Mouse (Mus musculus) B cell, adult 2 months (primary cell): Measurements from ENCODE around the gene Nfkbie.

ENCODE experiments used
- DNase-seq, 2 experiments: peaks; one replicate each; pipeline ENCODE4 v3.0.0; 2022

The Nfkbie gene

DNA sequence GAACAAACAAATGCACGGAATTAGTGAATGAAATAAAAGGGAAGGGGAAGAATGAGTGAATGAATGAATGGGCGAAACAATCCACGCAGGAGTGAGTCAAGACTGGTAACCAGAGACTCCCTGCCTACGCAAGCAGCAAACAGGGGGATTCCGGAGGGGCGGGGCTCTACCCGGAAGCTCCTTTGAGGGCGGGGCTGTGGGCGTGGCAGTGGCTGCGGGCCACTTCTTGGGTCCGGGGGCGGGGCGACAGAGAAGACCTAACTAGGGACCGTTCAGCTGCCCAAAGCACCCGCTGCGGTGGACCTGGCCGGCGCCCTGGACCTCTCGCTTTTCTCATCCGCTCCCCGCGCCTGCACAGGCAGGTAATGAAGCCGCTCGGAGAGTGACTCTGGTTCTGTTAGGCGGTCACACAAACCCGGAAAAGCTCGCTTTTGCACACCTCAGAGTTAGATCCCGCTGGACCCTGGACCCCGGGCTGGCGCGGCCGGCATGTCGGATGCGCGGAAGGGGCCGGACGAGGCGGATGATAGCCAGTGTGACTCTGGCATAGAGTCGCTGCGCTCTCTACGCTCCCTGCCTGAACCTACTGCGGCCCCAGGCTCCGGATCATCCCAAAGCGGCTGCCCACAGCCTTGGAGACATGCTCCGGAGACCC lies at the start of gene Nfkbie:
Gene Nfkbie (plus strand): TSS at position 252 of the 655 bp plus-strand sequence.
- peak; percentile 100 for DNase-seq

DNA sequence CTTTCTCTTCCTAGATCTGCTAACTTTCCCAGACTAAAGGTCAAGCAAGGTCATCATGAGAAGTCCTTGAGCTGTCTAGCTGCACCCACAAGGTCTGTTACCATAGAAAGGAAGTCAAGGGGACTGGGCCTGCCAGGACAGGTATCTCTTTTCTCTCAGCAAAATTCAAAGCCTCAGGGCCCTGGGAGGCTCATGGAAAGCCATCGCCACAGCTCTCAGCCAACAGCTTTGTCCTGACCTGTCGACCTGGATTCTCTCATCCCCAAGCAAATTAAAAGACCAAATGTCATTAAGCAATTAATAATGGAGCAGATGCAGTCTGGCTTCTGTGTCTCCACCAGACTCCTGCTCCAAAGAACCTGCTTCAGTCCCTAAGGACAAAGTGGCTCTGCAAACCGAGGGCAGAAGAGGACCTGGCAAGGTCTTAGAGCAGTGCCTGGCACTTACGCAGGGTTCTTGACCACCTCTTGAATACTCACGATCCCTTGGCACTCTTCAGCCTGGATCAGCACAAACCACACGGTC lies 49.5 kb upstream of the Nfkbie start:
- DNase-seq: no peak

- peak; percentile 97 to 98 for DNase-seq
Measured at GRCm38 (mm10) chr17:45506700-45507189, 48.8 kb upstream of the Nfkbie start, which contains the start of gene Aars2. Gene Aars2, plus strand, starts transcription at chr17:45506841.

- DNase-seq: no peak
Measured at GRCm38 (mm10) chr17:45510871-45511270, 44.6 kb upstream of the Nfkbie start.

GRCm38 (mm10) chr17:45511757-45512156 lies 43.7 kb upstream of the Nfkbie start:
- no peak for DNase-seq

- DNase-seq: no peak
Measured at GRCm38 (mm10) chr17:45515204-45515726, 40.2 kb upstream of the Nfkbie start.

- DNase-seq: no peak
Measured at GRCm38 (mm10) chr17:45515806-45516205, 39.7 kb upstream of the Nfkbie start.

- peak; percentile 85 to 87 for DNase-seq
Measured at GRCm38 (mm10) chr17:45516488-45516887, 39.0 kb upstream of the Nfkbie start.

DNA sequence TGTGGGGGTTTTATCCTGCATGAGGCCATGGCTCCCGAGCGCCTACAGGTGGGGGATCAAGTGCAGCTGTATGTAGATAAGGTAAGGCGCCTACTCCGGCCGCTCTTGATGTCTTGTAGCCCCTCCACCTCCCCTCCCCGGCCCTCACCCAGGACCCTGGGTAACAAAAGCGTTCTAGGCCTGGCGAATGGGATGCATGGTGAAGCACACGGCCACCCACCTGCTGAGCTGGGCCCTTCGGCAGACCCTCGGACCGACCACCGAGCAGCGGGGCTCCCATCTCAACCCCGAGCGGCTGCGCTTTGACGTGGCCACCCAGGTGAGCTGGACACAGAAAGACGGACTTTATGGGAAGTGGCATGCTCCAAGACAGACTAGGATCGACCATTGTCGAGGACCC lies 38.4 kb upstream of the Nfkbie start:
- no peak for DNase-seq

DNA sequence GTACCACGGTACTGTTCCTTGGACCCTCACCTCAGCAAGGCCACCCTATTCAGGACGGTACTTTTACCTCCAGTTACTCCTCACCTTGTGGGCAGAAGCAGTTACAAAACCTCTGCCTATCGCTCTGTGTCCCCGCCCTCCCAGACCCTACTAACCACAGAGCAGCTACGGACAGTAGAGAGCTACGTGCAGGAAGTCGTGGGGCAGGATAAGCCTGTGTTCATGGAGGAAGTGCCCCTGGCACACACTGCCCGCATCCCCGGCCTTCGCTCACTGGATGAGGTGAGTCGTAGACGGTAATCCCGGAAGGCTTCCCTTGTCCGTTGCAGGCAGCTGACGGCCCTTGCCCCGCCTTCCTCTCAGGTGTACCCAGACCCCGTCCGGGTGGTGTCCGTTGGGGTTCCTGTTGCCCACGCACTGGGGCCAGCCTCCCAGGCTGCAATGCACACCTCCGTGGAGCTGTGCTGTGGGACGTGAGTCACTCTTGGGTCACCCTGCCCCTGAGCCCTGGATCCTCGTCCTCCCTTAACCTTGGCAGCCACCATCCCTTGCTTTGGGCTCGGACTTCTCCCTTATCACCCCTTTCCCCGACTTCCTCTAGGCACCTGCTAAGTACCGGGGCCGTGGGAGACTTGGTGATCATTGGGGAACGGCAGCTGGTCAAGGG lies 37.8 kb upstream of the Nfkbie start:
- DNase-seq: no peak

DNA sequence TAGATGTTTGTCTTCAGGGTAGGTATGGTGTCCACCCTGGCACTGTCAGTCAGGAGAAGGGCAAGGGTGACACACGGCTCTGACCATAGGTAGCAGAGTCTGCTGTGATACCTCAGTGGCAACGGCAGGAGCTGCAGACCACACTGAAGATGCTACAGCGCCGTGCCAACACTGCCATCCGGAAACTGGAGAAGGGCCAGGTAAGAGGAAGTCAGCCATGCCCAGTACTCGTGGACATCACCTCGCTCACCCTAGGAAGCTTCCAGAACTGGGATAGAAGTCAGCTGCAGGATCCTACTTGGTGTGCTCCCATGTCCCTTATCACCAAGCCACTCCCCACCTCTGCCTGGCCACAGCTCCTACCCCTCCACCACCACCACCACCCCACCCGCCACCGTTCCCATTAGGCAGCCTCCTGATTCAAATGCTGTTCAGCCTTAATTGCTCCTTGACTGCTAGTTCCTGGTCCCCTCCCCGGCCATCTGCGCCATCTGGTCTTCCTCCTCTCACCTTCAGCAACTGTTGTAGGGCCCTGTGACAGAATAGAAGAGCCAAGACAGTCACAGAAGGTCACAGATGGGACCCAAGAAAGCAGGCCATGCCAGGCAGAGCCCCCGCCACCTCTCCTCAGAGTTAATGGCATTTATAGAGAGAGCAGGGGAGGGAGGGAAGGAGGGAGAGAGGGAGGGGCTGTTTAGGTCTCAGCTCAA lies 36.6 kb upstream of the Nfkbie start:
- DNase-seq: no peak

GRCm38 (mm10) chr17:45520136-45520535 lies 35.4 kb upstream of the Nfkbie start:
- no peak for DNase-seq

- no peak for DNase-seq
Measured at GRCm38 (mm10) chr17:45523263-45523662, 32.2 kb upstream of the Nfkbie start, which contains the start of gene Tcte1. Gene Tcte1, plus strand, starts transcription at chr17:45523434.

DNA sequence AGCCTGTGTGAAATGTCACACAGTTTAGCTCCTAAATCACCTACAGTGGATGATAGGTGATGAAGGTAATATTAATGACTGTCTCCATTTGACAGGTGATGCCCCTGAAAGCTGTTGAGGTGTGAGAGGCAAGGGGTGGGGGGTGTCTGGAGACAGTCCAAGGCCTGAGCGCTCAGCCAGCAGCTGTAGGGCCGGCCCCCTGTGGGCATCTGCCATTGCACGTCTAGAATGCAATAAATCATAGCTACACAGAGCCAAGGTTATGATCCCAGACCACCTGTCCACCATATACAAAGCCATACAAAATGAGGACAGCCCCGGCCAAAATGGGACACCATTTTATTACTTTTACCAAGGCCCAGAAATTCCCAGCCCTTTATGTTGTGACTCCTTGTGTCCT lies 30.5 kb upstream of the Nfkbie start:
- DNase-seq: no peak

DNA sequence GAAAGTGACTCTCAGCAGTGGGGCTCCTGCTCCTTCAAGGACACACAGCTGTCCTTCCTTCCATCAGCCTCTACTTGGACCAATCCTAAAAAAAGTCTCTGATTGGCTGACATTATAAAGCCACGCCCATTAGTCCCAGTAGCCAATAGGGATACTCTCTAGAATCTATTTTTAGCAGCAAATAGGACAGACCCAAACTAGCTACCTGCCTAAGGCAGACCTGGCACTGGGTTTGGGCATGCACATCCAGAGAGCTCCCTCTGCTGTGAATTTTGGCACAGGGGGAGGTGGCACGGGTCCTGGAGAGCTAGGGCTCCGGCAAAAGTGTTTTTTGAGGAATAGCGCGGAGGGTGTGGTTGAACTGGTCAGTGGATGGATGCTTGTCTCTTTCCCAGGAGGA lies 28.9 kb upstream of the Nfkbie start:
- no peak for DNase-seq

DNA sequence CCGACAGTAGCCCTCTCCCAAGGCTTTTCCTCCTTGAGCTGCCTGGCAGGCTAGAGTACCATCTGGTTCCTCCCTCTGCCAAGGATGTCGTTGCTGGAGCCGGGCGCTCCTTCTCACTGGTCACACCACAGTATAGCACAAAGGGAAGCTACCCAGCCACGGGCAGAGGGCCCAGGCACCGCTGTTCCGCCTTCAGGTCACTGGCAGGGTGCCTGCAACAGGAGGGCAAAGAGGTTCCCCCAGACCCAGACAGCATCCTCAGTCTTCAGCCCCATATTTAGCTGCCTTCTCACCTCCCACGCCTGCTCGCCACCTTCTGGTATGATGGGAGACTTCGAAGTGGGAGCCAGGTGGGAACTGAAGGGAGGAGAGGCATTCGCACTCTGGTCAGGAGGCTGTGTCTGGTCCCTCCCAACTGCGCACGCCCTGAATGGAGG lies 25.1 kb upstream of the Nfkbie start:
- no peak for DNase-seq

DNA sequence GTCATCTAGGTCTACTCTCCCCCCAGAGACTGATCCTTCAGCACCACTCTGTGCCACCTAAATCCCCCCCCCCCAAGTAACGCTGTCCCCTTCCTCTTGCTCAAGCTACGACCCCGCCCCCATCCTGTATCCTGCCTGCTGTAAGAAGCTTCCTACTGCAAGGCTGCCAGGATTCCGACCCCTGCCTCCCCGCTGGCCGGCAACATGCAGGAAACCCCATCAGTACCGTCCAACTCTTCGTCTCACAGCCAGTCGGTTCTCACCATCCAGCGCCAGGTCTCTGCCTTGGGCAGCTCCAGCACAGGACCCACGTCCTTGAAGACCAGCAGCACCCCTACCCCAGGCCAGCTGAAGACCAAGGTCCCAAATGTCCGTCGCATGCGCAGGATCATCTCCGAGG lies 22.6 kb upstream of the Nfkbie start:
- DNase-seq: no peak

DNA sequence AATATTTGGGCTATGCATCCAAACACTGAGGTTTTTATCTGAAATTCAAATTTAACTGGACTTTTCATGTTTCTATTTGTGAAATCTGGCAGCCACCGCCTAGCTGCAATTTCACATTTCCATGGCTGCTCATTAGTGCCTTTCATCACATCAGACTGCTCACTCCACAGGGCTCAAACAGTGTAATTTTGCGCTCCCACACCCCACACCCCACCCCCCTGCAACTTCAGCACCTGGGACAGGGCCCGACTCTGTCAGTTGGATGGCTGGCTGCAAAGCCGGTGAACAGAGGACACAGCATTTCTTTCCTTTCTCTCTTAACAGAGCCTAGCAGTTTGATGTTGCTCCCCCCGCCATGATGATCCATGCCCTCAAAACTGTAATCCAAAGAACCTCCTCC lies 19.2 kb upstream of the Nfkbie start:
- DNase-seq: peak; percentile 39 to 44

- no peak for DNase-seq
Measured at GRCm38 (mm10) chr17:45538394-45538793, 17.1 kb upstream of the Nfkbie start.

DNA sequence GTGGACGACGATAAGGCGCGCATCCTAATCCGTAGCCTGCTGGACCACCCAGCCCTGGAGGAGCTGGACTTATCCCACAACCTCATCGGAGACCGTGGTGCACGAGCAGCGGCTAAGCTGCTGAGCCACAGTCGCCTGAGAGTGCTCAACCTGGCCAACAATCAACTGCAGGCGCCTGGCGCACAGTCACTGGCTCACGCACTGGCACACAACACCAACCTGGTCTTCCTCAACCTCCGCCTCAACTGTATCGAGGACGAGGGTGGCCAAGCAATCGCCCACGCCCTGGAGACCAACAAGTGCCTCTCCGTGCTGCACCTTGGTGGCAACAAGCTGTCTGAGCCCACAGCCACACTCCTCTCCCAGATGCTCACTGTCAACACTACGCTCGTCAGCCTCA lies 15.8 kb upstream of the Nfkbie start:
- no peak for DNase-seq

DNA sequence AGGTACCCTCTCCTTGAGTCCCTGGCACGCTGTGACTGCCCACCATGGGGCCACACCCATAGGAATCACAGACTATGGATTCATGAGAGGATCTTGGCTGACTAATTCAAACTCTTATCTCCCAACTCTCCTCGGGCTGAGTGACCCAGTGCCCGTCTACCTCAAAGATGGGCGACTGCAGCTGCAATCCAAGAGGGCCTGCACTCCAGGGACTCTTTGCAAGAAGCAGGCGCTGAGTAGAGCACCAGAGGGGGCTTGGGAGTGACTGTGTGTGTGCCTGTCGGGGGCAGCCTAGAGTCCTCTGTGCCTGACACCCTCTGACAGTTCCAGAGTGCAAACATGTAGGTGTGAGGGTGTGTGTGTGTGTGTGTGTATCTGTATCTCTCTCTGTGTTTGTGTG lies 13.4 kb upstream of the Nfkbie start:
- DNase-seq: no peak

DNA sequence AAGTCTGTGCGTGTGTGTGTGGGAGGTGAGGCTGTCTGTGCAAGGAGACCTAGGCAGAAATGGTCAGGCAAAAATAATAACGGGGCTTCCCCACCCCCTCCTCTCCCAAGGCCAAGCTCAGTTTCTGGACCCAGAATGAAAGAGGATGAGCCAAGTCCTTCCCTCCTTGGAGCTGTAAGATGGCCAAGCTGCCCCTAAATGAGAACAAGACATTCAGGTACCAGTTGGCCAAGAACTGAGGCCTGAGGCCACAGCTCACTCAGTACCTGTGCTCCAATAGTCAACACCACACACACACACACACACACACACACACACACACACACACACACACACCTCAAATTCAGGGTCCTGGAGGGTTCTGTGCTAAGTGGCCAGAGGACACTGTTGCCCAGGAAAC lies 12.8 kb upstream of the Nfkbie start:
- DNase-seq: no peak

- DNase-seq: no peak
Measured at GRCm38 (mm10) chr17:45543115-45543514, 12.4 kb upstream of the Nfkbie start.
